Mouse (Mus musculus): Measurements from ENCODE around the gene Tsnax.

Tsnax gene
- long read RNA-seq, experiment 1, transcript Tsnax-201 (6 exons, 2,391 nt), result major isoform, 75 of 90 reads
- long read RNA-seq, experiment 1, transcript Tsnax-202 (5 exons, 2,169 nt), result minor isoform, 7 of 90 reads
- long read RNA-seq, experiment 1, partial matches to known transcripts, result 4 of 90 reads
- long read RNA-seq, experiment 1, other reads (novel, unspliced or antisense), result 4 of 90 reads
- long read RNA-seq, experiment 2, transcript Tsnax-202 (5 exons, 2,169 nt), result minor isoform, 11 of 116 reads
- long read RNA-seq, experiment 2, transcript Tsnax-201 (6 exons, 2,391 nt), result major isoform, 87 of 116 reads
- long read RNA-seq, experiment 2, partial matches to known transcripts, result 12 of 116 reads
- long read RNA-seq, experiment 2, other reads (novel, unspliced or antisense), result 6 of 116 reads

- intact Hi-C loops (cut with DNase I), result loop anchor here (5.0 kb wide), 1 partner anchor 66 kb away; the partner anchor contains the start of gene Egln1
Measured at GRCm38 (mm10) chr8:125012695-125013627, at the start of gene Tsnax. Gene Tsnax (plus strand): TSS chr8:125012997.

- intact Hi-C loops (cut with DNase I), result no loop called here
Measured at GRCm38 (mm10) chr8:124963246-124963645, 49.6 kb upstream of the Tsnax start.

DNA sequence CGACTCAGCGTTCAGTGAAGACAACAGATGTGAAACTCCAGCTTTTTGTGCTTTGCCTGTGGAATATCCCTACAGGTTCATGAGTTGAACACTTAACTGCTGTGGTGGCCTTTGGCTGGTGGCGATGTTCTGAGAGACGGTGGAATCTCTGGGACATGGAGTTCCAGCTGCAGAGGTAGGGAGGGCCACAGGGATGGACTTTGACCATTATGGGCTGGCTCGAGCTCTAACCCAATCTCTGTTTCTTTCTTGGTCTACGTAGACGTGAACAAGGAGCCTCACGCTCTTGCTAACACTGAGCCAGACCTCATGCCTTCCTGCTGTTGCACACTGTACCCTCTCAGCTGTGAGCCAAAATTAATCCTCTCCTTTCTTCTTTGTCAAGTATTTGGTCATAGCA, 47.8 kb upstream of the Tsnax start:
- intact Hi-C loops (cut with DNase I), result no loop called here

DNA sequence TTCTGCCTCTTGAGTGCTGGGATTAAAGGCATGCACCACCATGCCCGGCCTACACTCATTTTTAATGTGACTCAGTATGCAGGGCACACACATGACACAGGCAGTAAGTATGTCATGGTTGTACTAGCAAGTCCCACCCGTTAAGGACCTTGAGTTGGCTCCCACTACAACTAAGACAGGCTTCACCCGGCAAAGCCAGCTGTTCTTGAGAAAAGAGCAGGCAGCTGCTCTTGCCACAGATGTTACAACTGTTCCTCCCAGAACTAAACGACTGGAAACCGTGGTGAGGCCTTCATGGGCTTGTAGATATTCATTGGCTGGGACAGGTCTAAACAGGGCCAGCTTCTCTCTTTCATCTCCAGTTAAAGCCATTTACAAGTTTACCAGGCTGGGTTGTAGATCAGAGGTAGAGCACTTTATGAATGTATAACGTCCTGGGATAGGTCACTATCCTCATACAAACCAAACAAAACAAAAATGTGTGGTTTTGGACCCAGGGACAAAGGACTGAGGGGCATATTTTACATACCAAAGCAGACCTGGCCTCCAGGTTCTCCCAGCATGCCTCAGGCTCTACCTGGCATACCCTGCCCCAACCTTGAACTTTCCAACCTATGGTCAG, 42.4 kb upstream of the Tsnax start:
- intact Hi-C loops (cut with DNase I), result no loop called here

- intact Hi-C loops (cut with DNase I), result no loop called here
Measured at GRCm38 (mm10) chr8:124973221-124973620, 39.6 kb upstream of the Tsnax start.

GRCm38 (mm10) chr8:124974254-124974653, 38.5 kb upstream of the Tsnax start:
- intact Hi-C loops (cut with DNase I), result no loop called here

GRCm38 (mm10) chr8:124976211-124976610, 36.6 kb upstream of the Tsnax start:
- intact Hi-C loops (cut with DNase I), result no loop called here

DNA sequence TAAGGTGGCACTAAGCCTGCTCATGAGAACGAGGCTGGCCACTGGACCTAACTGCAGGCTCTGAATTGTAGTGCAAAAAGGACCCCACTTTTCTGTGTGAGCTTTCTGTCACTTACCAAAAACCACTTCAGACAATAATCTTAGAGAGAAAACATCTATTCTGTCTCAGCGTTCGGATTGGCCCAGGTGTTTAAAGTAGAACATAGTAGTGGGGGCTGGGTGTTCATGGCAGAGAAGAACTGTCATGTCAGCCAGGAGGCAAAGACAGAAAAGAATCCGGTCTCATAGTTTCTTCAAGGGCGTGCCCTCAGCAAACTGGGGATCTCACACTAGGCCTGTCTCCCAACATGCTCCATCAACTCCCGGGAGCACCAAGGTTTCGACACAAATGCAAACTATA, 34.8 kb upstream of the Tsnax start:
- intact Hi-C loops (cut with DNase I), result no loop called here

DNA sequence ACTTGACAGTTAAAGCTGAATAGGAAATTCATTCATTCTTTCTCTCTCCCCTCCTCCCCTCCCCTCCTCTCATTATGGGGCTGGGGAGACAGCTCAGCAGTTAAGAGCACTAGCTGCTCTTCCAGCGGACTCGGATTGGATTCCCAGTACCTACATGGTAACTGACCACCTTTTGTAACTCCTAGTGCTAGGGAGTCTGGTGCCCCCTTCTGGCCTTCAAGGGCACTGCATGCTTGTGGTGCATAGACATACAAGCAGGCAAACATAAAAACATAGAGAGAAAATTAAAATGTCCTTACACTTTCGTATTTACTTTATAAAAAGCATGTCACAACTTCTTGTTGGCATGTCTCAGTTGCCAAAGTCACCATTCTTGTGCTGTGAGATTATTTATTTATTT, 32.8 kb upstream of the Tsnax start:
- intact Hi-C loops (cut with DNase I), result no loop called here

DNA sequence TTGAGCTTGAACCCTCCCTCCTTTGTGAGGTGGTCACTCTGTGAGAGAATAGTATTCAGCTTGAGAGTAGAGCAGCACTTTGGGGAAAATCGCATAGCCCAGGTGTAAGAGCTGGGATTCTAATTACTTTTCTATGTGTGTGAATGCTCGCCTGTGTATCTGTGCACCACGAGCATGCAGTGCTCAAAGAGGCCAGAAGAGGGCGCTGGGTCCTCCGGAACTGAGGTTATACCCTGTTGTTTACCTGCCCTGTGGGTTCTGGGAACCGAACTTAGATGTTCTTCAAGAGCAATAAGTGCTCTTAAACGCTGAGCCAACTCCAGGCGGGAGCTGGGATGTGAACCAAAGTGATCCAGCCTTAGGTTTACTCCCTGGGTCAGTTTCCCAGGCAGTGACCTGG, 32.0 kb upstream of the Tsnax start:
- intact Hi-C loops (cut with DNase I), result no loop called here

- intact Hi-C loops (cut with DNase I), result no loop called here
Measured at GRCm38 (mm10) chr8:124990923-124991667, 21.7 kb upstream of the Tsnax start.

- intact Hi-C loops (cut with DNase I), result no loop called here
Measured at GRCm38 (mm10) chr8:124991668-124991926, 21.2 kb upstream of the Tsnax start.

GRCm38 (mm10) chr8:124995776-124996175, 17.0 kb upstream of the Tsnax start:
- intact Hi-C loops (cut with DNase I), result no loop called here

- intact Hi-C loops (cut with DNase I), result no loop called here
Measured at GRCm38 (mm10) chr8:125024085-125024484, 11.3 kb downstream of the Tsnax start.

DNA sequence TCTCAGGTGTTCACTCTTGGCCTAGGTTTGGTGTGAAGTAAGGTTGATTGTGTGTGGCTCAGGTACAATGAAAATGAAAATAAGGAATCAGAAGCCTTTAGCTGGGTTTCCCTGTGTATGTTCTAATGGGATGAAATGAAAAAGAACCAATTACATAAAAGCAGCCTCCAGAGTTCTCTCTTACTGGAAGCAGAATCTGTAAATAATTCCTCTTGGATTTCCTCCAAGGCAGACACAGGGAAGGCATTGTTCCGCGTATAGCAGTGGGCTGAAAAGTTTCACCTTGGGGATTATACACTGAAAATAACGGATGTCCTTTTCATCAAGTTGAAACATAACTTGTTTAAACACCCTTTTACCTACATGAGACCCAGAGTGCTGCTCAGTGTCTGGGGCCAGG, 14.4 kb downstream of the Tsnax start:
- intact Hi-C loops (cut with DNase I), result no loop called here

GRCm38 (mm10) chr8:125028841-125029240, 16.0 kb downstream of the Tsnax start:
- intact Hi-C loops (cut with DNase I), result no loop called here

DNA sequence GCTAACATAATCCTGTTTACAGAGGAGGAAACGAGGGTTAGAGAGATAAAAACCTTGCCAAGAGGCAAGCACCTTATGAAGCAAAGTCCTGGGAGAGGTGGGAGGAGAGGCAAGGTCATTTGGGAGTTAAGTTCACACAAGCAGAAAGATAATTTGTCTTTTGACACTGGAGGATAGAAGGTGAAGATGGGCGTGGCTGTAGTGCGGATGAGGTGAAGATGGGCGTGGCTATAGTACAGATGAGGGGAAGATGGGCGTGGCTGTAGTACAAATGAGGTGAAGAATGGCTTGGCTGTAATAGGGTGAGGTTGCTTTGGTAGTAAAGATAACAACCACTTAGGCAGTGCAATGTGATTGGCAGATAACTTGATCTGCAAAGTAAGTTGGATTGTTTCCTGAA, 18.5 kb downstream of the Tsnax start:
- intact Hi-C loops (cut with DNase I), result loop anchor here (5.0 kb wide), 1 partner anchor 134 kb away; the partner anchor contains the start of genes Exoc8 and Sprtn

GRCm38 (mm10) chr8:125034669-125035068, 21.9 kb downstream of the Tsnax start:
- intact Hi-C loops (cut with DNase I), result loop anchor here (5.0 kb wide), 2 partner anchors 87 to 137 kb away; partner anchors contain the start of genes Egln1, Exoc8 and Sprtn

- intact Hi-C loops (cut with DNase I), result loop anchor here (5.0 kb wide), 1 partner anchor 90 kb away; the partner anchor contains the start of gene Egln1
Measured at GRCm38 (mm10) chr8:125037081-125037480, 24.3 kb downstream of the Tsnax start.

DNA sequence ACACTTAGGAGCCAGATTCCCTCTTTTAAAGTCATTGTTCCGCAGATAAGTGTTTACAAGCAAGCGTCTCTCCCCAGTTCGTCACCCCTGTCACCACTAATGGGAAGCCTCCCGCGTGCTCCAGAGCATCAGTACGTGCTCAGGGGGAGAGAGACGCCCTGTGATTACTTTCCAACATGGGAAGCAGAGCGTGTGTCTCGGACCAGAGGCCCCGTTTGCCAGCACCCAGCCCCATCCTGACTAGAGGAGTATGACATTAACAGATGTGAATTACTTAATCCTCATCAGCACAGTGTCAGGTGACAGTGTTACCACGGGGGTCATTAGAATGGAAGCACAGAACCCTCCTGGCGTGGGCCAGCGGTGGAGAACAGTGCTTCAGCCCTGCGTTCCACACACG, 25.9 kb downstream of the Tsnax start:
- intact Hi-C loops (cut with DNase I), result loop anchor here (5.0 kb wide), 1 partner anchor 91 kb away; the partner anchor contains the start of gene Egln1
